Comparison of ENCODE assay signal across 10 mouse cellular contexts in genomic region chr11:115224889-115225288, GRCm38 (mm10). TPM values are rescaled to one million over a fixed set of nuclear protein-coding genes. Genes with fewer than 3 reads are reported as not detected.
A peak's percentile ranks its signal among the peaks of the same experiment; 100 is the strongest.
DNase-seq lines count a peak whose midpoint lies in the region; ATAC-seq and TF ChIP-seq lines count a peak whose summit lies in the region.
"Had no signal": no experiment of that assay in that cellular context is flagged by ENCODE, and none has a peak within 500 bp of the region (broad histone marks: within the 10 kb centered on the region; RNA-seq: fewer than 3 reads in every experiment).

No protein-coding gene starts in this region.

- H3K27ac ChIP-seq in intestine, embryonic 14.5 days (ENCODE audit: low read depth) = no peak overlapping the region
- H3K27ac ChIP-seq in intestine, embryonic 16.5 days (ENCODE audit: low read length) = no peak overlapping the region
- no peak overlapping the region for H3K27ac ChIP-seq in cortical plate, adult 2 months (ENCODE audit: insufficient read depth, low read length)
- no peak overlapping the region for H3K27ac ChIP-seq in kidney, embryonic 14.5 days (ENCODE audit: low read depth, low read length)
- H3K27ac ChIP-seq: embryonic facial prominence, embryonic 15.5 days; limb, embryonic 12.5 days had no signal

- H3K4me2 ChIP-seq in intestine, embryonic 14.5 days (ENCODE audit: low read length) = no peak overlapping the region
- H3K4me2 ChIP-seq in intestine, embryonic 16.5 days (ENCODE audit: low read depth, low read length) = no peak overlapping the region
- H3K4me2 ChIP-seq in kidney, embryonic 14.5 days (replicated peaks; ENCODE audit: low read depth, low read length) = no peak overlapping the region
- H3K4me2 ChIP-seq: embryonic facial prominence, embryonic 15.5 days; limb, embryonic 12.5 days had no signal

- H3K27me3 ChIP-seq in intestine, embryonic 14.5 days (replicated peaks; ENCODE audit: control insufficient read depth, insufficient read depth, low read length) = no peaks in the 10 kb centered on the region; the same call in 1 of the 2 replicates
- H3K27me3 ChIP-seq in intestine, embryonic 16.5 days (replicated peaks; ENCODE audit: control insufficient read depth, insufficient read depth, low read length) = no peaks in the 10 kb centered on the region; the same call in 1 of the 2 replicates
- H3K27me3 ChIP-seq in kidney, embryonic 14.5 days (ENCODE audit: control insufficient read depth, insufficient read depth, low read length) = peaks cover 7% of the 10 kb centered on the region; the same call in 1 of the 2 replicates

- TF ChIP-seq CTCF in cortical plate, adult 2 months (IDR thresholded peaks at IDR 0.05; ENCODE audit: extremely low read depth, insufficient read depth, low read length) = peak; percentile 42; the same call in 1 of the 2 replicates

- H3K9ac ChIP-seq in intestine, embryonic 14.5 days (ENCODE audit: low read length) = no peak overlapping the region
- H3K9ac ChIP-seq in intestine, embryonic 16.5 days (ENCODE audit: low read depth, low read length) = no peak overlapping the region
- H3K9ac ChIP-seq in kidney, embryonic 14.5 days (ENCODE audit: low read depth, low read length) = no peak overlapping the region
- H3K9ac ChIP-seq: embryonic facial prominence, embryonic 15.5 days; limb, embryonic 12.5 days had no signal

- H3K4me1 ChIP-seq in intestine, embryonic 14.5 days (replicated peaks; ENCODE audit: control insufficient read depth, insufficient read depth, low read length) = peaks cover 22% of the 10 kb centered on the region
- peaks cover 13% of the 10 kb centered on the region for H3K4me1 ChIP-seq in intestine, embryonic 16.5 days (ENCODE audit: control insufficient read depth, insufficient read depth, low read length)
- H3K4me1 ChIP-seq in cortical plate, adult 2 months (ENCODE audit: control insufficient read depth, insufficient read depth, low read length) = peaks cover 2% of the 10 kb centered on the region; the same call in 1 of the 2 replicates
- peaks cover 12% of the 10 kb centered on the region for H3K4me1 ChIP-seq in kidney, embryonic 14.5 days (ENCODE audit: control insufficient read depth, insufficient read depth, low read length)

- H3K36me3 ChIP-seq in intestine, embryonic 14.5 days (ENCODE audit: control insufficient read depth, insufficient read depth, low read length) = no peaks in the 10 kb centered on the region
- no peaks in the 10 kb centered on the region for H3K36me3 ChIP-seq in intestine, embryonic 16.5 days (ENCODE audit: control insufficient read depth, insufficient read depth, low read length)
- no peaks in the 10 kb centered on the region for H3K36me3 ChIP-seq in kidney, embryonic 14.5 days (ENCODE audit: control insufficient read depth, insufficient read depth, low read length)
- H3K36me3 ChIP-seq: embryonic facial prominence, embryonic 15.5 days; limb, embryonic 12.5 days had no signal

- DNase-seq in intestine, embryonic 14.5 days (ENCODE audit: low spot score) = peak; percentile 83
- DNase-seq in A20 (ENCODE audit: low read depth, low spot score) = peak; percentile 41
- DNase-seq in R1 (ENCODE audit: low read depth, low spot score) = peak; percentile 72
- peak; percentile 77 for DNase-seq in mesoderm, embryonic 11.5 days (ENCODE audit: low read depth, low spot score)
- no peak for DNase-seq in yolk sac, embryonic 10.5 days (ENCODE audit: low spot score)

- no peak for TF ChIP-seq POLR2A in cortical plate, adult 2 months (IDR thresholded peaks at IDR 0.05; ENCODE audit: extremely low read depth, insufficient read depth, low read length)

- no peak for ATAC-seq in intestine, embryonic 14.5 days (replicated peaks; ENCODE audit: low FRiP score, low TSS enrichment, low read depth)
- no peak for ATAC-seq in intestine, embryonic 16.5 days
- ATAC-seq in kidney, embryonic 14.5 days (ENCODE audit: low FRiP score, low TSS enrichment) = peak; percentile 24; the same call in 1 of the 2 replicates

- H3K4me3 ChIP-seq in intestine, embryonic 14.5 days (ENCODE audit: low read depth, low read length) = no peak overlapping the region
- H3K4me3 ChIP-seq in intestine, embryonic 16.5 days (ENCODE audit: low read length) = no peak overlapping the region
- no peak overlapping the region for H3K4me3 ChIP-seq in cortical plate, adult 2 months (ENCODE audit: insufficient read depth, low read length)
- no peak overlapping the region for H3K4me3 ChIP-seq in kidney, embryonic 14.5 days (ENCODE audit: low read length)
- H3K4me3 ChIP-seq: embryonic facial prominence, embryonic 15.5 days; limb, embryonic 12.5 days had no signal

- 54% methylated on average over 8 of the region's 8 CpGs for WGBS in intestine, embryonic 14.5 days
- 50% methylated on average over 8 of the region's 8 CpGs for WGBS in intestine, embryonic 16.5 days
- 43% methylated on average over 8 of the region's 8 CpGs for WGBS in kidney, embryonic 14.5 days

- no peaks in the 10 kb centered on the region for H3K9me3 ChIP-seq in intestine, embryonic 14.5 days (ENCODE audit: control insufficient read depth, low read length)
- no peaks in the 10 kb centered on the region for H3K9me3 ChIP-seq in intestine, embryonic 16.5 days (ENCODE audit: control insufficient read depth, low read length)
- H3K9me3 ChIP-seq in kidney, embryonic 14.5 days (ENCODE audit: control insufficient read depth, low read length) = no peaks in the 10 kb centered on the region
- H3K9me3 ChIP-seq: embryonic facial prominence, embryonic 15.5 days; limb, embryonic 12.5 days had no signal

RNA-seq across cellular contexts. Expression of gene Nat9, which starts 37.2 kb away (rescaled TPM):
- polyA plus RNA-seq in intestine, embryonic 14.5 days (2014; fragmentation: Nextera tagmentation; extraction: Ambion mirVana) = 16.4 and 16.7 TPM in 2 replicates
- 24.9 and 26.5 TPM in 2 replicates for polyA plus RNA-seq in intestine, embryonic 16.5 days (2015; fragmentation: Nextera tagmentation; extraction: Ambion mirVana)
- polyA plus RNA-seq in cortical plate, adult 2 months (2012; rRNA removed) = 40.9 and 43.2 TPM in 2 replicates
- 18.2 and 18.4 TPM in 2 replicates for polyA plus RNA-seq in kidney, embryonic 14.5 days (2014; fragmentation: Nextera tagmentation; extraction: Ambion mirVana)

RNA-seq across cellular contexts. Expression of gene Tmem104, which starts 37.6 kb away (rescaled TPM):
- polyA plus RNA-seq in intestine, embryonic 14.5 days (2014; fragmentation: Nextera tagmentation; extraction: Ambion mirVana) = 7.0 and 8.3 TPM in 2 replicates
- 11.6 and 13.2 TPM in 2 replicates for polyA plus RNA-seq in intestine, embryonic 16.5 days (2015; fragmentation: Nextera tagmentation; extraction: Ambion mirVana)
- 9.5 and 10.3 TPM in 2 replicates for polyA plus RNA-seq in cortical plate, adult 2 months (2012; rRNA removed)
- polyA plus RNA-seq in kidney, embryonic 14.5 days (2014; fragmentation: Nextera tagmentation; extraction: Ambion mirVana) = 6.3 and 10.3 TPM in 2 replicates

RNA-seq across cellular contexts. Expression of gene Grin2c, which starts 42.2 kb away (rescaled TPM):
- polyA plus RNA-seq in intestine, embryonic 14.5 days (2014; fragmentation: Nextera tagmentation; extraction: Ambion mirVana) = not detected in 2 replicates
- 0.06 TPM in 1 of 2 replicates, not detected in the other for polyA plus RNA-seq in intestine, embryonic 16.5 days (2015; fragmentation: Nextera tagmentation; extraction: Ambion mirVana)
- 35.8 and 37.4 TPM in 2 replicates for polyA plus RNA-seq in cortical plate, adult 2 months (2012; rRNA removed)
- polyA plus RNA-seq in kidney, embryonic 14.5 days (2014; fragmentation: Nextera tagmentation; extraction: Ambion mirVana) = not detected in 2 replicates
- polyA plus RNA-seq: embryonic facial prominence, embryonic 15.5 days had no signal

RNA-seq across cellular contexts. Expression of gene Fdxr, which starts 52.0 kb away (rescaled TPM):
- polyA plus RNA-seq in intestine, embryonic 14.5 days (2014; fragmentation: Nextera tagmentation; extraction: Ambion mirVana) = 11.3 and 14.2 TPM in 2 replicates
- polyA plus RNA-seq in intestine, embryonic 16.5 days (2015; fragmentation: Nextera tagmentation; extraction: Ambion mirVana) = 21.7 and 22.9 TPM in 2 replicates
- 32.6 and 33.4 TPM in 2 replicates for polyA plus RNA-seq in cortical plate, adult 2 months (2012; rRNA removed)
- polyA plus RNA-seq in kidney, embryonic 14.5 days (2014; fragmentation: Nextera tagmentation; extraction: Ambion mirVana) = 9.2 and 13.1 TPM in 2 replicates

Comparison
In these comparisons a context has a peak if more than half of its experiments do, and no peak if none do; other contexts are left out.
1. RNA of gene Grin2c, which starts 42.2 kb away (polyA plus RNA-seq): 35.8 to 37.4 TPM in cortical plate, adult 2 months; 0.06 TPM in intestine, embryonic 16.5 days, not detected in kidney, embryonic 14.5 days and not detected in intestine, embryonic 14.5 days; every median in the first group is over 10 times any median in the second.